Mouse (Mus musculus) adrenal gland, postnatal 10 days (tissue): ENCODE measurements around the gene Pttg1ip. TPM values are rescaled to one million over a fixed set of nuclear protein-coding genes. Genes with fewer than 3 reads are reported as not detected.

Source experiments
- DNase-seq: peaks from one replicate; pipeline ENCODE4 v3.0.0; 2021; ENCODE audit warnings: mixed read lengths
- total RNA-seq, 2 experiments: library from RNA; stranded (reverse); gene quantifications; 2 replicates each; pipeline ENCODE4 v1.2.3; 2021

Pttg1ip gene
- total RNA-seq, 2 experiments from 2014 or later = 160 to 178 TPM

DNA sequence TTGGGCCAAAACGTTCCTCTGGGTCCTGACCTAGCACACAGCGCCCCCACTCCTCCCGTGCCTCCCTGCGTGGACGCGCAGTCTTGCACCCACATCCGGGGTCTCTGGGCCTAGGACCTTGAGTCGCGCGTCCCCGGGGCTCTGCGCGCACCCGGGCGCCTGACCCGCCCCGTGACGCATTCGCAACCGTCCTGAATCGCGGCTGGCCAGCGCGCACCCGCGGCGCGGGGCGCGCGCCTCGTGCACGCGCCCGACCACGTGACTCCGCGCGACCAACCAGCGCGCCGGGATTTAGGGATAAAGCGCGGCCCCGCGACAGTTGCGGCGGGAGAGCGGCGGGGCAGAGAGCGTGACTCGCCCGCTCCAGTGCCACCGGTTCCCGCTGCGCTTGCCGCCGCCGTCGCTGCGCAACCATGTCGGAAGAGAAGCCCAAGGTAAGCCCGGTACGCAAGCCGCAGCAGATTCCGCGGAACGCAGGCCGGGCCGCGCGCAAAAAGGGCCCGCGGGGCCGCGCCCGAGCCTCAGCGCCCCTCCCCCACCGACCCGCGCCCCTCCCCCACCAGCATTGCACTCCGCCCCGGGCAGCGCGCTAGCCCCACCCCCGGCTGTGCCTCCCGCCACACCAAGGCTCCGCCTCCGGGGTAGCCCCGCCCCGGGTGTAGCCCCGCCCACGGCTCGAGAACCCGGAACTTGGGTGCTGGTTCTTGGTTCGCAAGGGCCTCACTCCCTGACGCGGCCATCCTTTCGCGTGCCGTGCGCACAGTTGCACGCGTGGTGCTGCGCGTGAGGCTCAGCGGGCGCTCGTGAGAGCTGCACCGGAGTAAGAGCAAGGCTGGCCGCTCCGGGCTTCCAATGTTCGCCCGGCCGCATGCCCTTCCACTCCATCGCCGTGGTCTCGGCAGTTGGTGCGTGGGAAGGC is 24.6 kb downstream of the Pttg1ip start, which contains the start of the genes Sumo3 and Gm49325:
Gene Sumo3 (plus strand): TSS at position 190 of the 919 bp plus-strand sequence.
Gene Gm49325 (plus strand): TSS at position 290 of the 919 bp plus-strand sequence.
- DNase-seq = peak; percentile 100

DNA sequence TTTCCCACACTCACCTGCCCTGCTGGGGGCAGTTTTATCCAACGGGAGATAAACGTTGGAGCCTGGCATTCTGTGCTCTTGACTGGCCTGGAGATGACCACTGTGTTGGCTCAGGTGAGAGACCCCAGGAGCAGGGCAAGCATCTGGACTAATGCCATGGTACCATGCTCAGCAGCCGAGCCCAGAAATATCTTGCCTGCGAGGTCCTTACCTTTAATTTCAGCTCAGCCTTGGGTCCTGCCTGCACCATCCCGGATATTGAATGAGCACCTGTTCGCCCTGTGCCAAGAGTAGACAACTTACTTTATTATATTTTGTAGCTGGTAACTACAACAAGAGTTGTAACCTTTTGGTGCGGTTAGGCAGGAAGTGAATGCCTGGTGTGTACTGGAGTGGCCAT is 25.3 kb downstream of the Pttg1ip start:
- DNase-seq = no peak

- no peak for DNase-seq
Measured at GRCm38 (mm10) chr10:77607441-77607840, 25.9 kb downstream of the Pttg1ip start.

GRCm38 (mm10) chr10:77608589-77608988 is 27.1 kb downstream of the Pttg1ip start:
- no peak for DNase-seq

- DNase-seq = no peak
Measured at GRCm38 (mm10) chr10:77610221-77610961, 28.9 kb downstream of the Pttg1ip start.

DNA sequence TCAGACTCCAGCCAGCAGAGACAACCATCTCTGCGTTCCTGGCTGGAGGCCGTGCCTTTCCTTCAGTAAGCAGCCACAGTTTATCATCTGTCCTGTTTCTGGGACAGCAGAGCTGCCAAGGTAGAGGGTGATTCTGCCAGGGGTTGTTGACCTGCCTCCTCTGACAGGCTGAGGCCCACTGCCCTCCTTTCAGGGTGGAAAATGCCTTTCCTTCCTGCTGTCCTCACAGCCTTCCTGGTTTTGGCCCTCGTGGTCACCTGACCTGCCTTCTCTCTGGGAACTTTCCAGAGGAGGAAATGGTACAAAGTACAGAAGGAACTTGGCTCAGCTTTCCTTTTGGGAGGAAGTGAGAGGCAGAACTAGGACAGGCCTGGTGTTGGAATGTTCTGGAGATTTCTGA is 31.9 kb downstream of the Pttg1ip start:
- peak; percentile 62 for DNase-seq

DNA sequence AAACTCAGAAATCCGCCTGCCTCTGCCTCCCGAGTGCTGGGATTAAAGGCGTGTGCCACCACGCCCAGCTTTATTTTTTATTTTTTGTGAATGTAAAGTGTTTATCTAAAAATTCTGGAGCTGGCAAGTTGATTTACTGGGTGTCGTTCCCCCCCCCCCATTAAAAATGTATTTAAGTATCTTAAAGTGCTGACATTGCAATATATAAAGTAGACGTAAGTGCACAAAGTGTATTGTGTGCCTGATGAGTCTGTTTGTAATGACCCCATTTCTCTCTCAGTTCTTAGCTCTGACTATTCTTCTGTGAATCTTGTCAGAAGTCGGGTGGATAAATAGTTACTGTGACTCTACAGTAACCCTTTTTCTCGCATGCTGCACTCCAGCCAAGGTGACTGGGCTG is 34.1 kb downstream of the Pttg1ip start:
- no peak for DNase-seq

DNA sequence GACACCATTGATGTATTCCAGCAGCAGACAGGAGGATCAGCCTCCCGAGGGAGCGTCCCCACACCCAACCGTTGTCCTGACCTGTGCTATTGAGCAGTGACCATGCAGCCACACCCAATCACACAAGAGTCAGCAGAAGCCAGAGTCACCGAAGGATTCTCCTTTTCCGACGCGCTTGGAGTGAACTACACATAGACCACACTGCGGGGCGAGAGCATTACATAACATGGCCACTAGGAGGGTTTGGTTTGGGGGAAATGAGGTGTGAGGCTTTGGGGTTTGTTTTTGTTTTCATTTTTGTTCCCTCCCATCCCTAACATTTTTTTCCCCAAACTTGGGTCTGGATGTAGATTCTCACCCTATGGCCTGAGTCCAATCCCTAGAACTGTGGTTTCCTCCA is 34.6 kb downstream of the Pttg1ip start:
- no peak for DNase-seq

- no peak for DNase-seq
Measured at GRCm38 (mm10) chr10:77616926-77617325, 35.4 kb downstream of the Pttg1ip start.

DNA sequence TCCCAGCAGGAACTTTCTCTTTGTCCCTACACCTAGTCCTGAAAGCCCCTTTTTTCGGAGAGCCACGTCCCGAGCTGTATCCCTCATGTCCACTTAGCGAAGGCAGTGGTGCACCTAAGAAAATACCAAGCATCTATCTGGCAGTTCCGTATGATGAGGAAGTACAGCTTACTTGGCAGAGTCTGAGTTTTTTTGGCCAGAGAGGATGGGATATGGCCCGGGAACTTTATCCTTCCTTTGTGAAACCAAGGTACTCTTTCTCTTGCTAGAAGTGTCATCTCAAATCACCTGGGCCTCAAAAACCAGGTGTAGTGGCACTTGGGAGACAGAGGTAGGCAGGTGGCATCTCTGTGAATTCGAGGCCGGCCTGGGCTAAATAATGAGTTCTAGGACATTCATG is 40.0 kb downstream of the Pttg1ip start:
- no peak for DNase-seq

GRCm38 (mm10) chr10:77622055-77622988 is 40.8 kb downstream of the Pttg1ip start, which contains the start of gene Ube2g2:
Gene Ube2g2, plus strand, starts transcription at chr10:77622275.
- peak; percentile 98 for DNase-seq

- DNase-seq = peak; percentile 51
Measured at GRCm38 (mm10) chr10:77623069-77623492, 41.6 kb downstream of the Pttg1ip start.

DNA sequence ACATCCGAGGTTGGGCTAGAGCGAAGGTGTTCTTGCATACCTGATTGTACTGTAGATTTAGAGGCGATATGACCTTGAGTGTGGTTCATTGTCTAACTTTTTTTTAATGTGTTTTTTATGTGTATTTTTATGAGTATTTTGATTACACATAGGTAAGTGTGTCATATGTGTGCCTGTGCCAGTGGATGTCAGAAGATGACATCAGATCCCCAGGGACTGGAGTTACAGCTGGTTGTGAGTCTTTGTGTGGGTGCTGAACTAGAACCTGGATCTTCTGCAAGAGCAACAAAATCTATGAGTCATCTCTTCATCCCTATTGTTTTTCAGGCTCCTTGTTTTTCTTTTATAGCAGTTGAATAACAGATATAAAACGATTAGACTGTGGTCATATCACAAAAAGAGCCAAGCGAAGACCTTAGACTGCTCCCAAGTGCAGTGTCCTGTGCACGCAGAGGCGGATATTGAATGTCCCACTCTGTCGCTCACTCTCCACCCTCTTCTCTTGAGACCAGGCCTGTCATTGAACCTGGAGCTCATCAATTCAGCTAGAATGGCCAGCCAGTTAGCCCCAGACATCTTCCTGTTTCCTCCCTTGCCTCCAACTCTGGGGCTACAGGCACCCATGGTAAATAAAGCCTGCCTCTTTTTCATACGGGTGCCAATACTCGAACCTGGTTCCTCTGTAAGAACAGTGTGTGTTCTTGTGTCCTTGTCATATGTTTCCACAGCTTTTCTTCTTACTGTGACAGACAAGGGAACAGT is 42.3 kb downstream of the Pttg1ip start:
- no peak for DNase-seq

DNA sequence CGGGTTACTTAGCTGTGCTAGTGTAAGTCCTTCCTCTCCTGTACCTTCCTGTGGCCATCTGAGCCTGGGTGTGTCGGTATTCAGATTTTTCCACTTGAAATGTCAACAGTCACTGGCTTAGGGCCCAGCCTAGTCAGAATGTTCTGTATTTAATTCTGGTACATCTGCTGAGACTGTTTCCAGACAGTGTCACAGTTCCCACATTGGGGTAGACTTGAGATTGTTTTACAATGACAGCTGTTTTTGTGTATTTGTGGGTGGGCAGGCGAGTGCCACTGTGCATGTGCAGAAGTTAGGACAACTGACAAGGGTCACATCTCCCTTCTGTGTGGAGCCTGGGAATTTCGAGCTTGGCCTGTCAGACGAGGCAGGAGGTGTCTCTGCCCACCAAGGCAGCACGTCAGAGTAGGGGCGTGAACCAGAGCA is 43.1 kb downstream of the Pttg1ip start:
- DNase-seq = no peak

DNA sequence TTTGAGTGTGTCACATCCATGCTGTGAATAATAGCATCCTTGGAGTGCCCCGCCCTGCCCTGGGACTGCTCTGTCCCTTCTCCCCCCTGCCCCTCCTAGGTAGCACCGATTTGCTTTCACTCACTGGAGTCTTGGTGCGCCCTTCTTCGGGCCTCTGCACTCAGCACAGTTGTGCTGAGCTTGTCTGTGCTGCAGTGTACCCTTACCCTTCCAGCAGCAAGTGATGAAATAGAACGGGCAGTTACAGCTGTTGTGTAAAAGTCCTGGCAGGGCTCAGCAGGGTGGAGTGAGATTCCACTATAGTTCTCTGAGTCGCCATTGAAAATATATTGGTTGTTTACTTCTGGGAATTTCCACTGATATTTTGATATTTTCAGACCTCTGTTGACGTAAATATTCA is 44.5 kb downstream of the Pttg1ip start:
- DNase-seq = peak; percentile 42

DNA sequence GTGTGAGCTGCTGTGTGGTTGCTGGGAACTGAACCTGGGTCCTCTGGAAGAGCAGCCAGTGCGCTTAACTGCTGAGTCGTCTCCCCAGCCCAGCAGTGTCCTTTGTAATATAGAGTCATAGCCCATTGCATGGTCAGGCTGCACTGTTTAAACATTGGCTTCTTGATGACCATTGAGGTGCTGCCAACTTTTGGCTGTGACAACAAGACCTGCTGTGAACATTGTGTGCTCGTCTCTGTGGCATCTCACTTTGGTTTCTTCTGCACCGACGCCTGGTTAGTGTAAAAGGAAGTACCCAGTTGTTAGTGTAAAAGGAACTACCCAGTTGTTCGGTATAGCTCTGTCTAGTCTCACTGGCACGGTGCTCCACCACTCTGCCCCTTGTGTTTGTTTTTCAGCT is 45.1 kb downstream of the Pttg1ip start:
- DNase-seq = no peak

DNA sequence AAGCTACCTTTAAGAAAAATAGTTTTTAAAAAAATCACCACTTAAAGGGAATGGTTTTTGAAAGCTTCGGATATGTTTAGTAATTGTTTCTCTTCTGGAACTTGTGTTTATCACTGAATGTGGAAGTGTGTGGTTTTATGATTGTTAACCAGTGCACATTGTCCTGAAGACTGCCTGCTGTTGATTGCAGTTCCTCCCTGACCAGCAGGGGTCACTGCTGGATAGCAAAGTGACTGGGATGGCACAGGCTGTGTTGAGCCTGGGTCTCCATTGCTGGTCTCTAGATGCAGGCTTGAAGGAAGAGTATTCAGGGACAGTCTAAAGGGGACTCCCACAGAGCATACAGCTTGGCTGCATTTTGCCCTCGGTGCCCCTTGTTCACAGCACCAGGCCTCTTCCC is 46.0 kb downstream of the Pttg1ip start:
- peak; percentile 88 for DNase-seq

DNA sequence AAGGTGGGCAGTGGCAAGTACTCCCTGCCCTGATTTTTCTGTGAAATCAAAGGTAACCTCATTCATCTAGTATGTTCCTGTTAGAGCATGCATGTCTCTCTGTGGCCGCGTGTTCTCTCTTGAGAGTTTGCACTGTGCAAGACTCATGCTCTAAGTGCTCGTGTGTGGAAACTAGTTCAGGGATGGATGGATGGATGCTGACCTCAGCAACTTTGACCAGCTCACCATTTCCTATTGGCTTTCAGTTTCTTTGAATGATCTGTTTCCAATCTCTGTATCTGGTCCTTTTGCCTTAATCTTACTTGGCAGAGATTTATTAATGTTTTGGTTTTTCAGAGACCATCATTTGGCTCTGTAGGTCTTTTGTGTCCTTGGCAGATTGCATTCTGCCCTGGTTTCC is 47.6 kb downstream of the Pttg1ip start:
- DNase-seq = no peak

DNA sequence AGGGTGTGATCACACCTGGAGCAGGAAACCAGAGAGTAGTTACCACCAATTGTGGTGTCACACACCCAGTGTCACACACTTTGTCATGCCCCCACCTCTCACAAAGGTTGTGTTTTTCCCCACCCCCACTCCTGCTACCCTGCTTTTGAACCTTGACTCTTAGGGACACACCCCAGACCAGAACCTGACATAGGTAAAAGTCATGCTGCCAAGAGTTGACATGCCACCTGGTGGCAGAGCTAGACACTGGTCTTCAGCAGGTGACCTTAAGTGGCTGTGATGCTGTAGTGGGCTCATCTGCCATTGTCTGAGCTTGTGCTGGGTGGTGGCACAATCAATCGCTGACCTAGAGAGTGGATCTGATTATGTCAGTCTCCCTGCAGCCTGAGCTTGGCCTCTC is 48.5 kb downstream of the Pttg1ip start:
- DNase-seq = no peak

DNA sequence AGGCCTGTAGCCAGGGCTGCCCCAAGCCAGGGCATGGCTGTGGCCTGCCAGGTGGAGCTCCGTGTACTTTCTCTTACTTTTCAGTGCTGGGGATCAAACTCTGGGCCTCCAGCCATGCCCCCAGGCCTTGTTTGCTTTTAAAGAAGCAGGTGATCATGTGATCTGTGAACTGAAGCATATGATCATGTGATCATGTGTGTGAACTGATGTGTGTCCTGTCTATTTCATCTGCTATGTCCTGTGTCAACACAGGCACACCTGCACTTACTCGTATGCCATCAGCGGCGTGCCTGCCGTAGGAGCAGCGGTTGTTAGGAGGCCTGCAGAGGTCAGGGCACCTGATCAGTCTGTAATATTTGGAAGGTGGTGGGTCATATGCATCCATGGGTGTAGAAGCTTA is 52.5 kb downstream of the Pttg1ip start:
- no peak for DNase-seq
